Mouse (Mus musculus): Measurements from ENCODE around the gene Wdfy2.

The Wdfy2 gene

DNA sequence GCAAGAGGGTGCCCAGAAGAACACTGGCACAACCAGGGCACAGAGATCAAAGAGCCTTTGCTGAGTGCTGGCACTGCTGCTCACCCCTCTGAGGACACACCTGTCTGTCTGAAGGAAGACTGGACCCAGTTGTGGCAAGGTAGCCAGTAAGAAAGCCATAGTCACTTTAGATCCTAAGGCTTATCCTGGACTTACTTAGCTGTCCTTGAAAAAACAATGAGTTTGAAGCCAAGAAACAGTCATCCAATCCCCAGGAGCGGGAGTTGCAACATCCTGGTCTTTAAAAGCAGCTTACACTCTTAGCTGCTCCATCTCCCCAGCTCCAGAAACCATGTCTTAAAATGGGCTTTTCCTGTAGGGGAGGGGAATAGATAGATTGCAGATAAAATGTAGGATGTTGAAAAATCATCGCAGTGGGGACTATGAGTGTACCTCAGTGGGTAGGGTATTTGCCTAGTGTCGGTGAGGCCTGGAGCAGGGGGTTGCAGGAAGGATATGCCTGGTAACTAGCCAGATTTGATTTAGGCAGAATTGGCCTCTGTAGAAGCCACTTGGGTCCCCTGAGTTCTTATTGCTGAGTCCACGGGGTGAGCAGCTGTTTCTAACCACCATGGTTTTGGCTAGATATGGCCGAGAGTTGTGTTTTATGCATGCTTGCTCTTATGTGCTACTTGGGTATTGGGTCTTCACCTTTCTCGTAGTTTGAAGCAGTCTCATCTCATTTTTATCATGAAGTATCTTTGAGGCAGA, 99.3 kb downstream of the Wdfy2 start:
- DNase-seq, result no peak

DNA sequence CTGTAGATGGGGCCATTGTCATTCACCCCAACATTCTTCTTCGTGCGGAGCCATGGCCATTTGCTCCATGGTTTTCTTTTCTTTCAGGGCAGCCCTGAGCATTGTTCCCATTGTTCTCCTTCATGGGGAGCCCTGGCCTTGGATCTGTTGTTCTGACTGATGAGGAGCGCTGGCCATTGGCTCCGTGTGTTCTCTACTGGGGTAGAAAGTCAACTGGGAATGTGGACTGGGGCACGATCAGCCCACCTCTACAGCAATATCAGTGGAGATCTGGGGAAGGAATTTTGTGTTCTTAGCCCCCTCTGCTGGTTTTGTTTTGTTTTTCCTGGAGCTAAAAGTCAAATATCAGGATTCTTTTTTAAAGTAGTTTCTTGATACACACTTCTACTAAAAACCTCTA, 100.2 kb downstream of the Wdfy2 start:
- DNase-seq, result no peak

DNA sequence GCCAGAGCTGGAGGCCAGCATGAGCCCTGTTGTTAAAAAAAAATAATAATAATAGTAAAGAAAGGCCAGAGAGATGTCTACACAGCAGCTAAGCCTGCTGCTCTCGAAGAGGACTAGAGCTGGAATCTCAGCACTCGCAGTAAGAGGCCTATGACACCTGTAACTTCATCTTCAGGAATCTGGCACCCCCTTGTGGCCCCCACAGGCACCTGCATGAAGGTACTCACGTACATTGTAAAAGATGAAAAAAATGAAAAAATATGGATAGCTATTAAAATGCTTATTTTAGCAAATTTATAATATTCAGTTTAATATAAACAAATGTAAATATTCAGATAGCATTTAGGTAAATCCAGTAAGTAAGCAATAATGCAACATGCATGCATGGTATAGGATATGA, 102.0 kb downstream of the Wdfy2 start:
- DNase-seq, result no peak

DNA sequence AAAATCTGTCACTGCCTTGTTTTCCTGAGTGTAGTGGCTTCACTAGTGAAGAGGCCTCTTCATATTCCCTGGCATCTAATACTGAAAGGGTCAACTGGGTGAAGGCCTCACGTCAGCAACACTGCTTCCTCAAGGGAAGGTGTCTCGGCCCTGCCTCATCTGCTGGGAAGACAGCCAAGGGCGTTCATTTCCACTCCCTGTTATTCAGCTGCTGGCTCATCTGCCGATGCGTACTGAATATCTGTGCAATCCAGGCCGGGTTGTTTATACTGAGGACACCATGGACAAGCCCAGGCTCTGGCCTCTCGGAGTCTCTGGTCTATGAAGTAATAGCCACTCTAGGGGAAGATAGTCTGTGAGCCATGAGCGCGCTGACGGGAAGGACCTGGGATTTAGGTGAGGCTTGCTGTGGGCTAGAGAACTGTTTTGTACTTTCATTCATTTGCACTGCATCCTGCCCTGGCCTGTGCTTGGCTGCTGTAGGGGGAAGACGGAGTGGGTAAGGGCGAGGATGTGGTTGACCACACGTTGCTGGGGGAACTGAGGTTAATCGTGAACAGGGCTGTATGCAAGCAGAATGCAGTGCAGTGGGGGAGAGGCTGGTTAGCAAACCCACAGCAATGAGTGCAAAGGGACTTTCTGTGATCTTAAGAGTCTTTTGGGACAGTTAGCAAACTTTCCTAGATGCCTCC, 103.1 kb downstream of the Wdfy2 start:
- DNase-seq, result peak; percentile 49 to 73

DNA sequence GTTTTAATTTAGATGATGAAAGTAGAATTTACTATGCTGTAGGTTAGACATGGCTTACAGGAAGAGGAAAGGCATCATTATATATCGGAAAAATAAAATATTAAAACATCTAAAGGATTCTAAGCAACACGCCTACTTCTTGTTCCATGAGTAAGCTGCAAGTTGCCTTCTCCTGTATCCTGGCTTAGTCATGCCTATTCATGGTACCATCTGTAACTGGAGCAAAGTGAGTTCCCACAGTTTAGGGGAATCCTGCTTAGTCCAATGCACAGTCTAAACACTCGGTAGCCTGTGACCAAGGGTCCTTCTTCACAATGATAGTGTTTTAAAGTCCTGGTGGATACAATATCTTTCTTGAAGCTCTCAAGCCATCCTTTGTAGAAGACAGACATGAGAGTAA, 109.3 kb downstream of the Wdfy2 start:
- no peak for DNase-seq

DNA sequence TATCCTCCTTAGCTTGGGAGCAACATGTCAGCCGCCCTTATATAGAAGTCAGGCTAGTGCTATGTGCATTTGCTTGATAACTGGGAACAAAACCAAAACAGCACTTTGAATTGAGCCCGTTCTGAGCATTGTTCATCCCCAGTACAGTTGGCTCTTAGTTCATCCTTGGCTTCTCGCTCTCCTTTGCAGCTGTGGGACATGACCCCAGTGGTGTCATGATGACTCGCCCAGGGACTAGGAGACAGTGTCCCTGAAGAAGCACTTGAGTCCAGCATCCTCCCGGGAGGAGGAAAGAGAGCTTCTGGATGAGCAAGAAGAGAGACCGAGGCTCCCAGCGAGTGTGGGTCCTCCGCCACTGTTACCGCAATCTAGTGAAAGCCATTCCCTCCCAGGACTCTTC, 118.6 kb downstream of the Wdfy2 start:
- no peak for DNase-seq

DNA sequence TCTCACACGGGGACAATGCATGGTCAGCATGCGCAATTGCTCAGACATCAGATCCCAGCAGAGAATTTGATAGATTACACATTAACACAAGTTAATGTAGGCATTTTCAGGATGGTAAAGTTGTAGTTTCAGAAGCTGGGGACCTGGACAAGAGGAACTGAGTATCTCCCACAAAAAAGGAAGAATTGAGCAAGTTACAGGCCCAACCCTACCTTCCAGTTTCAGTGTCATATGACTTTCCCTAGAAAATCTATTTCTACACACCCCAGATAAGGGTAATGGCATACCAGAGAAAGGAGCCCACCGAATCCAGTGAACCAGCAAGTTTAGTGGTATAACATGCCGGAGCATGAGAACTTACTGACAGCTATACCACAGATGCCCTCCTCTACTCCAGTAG, 126.2 kb downstream of the Wdfy2 start:
- no peak for DNase-seq

DNA sequence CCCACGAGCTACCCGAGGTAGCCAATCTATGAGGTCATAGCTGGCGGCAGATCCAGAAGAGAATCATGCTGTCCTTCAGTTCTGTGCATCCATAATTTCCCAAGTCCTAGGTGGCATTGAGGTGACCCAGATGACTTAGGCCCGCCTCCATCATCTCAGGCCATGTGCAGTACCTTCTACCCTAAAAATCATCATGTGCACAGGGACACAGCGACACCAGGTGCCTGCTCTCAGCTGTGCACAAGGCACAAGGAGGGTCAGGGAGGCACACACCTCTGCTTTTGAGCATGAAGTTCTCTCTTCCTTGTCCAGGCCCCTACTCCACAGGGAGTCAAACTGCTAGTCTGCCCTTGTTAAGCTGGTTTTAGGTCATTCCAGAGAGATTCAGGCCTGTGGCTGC, 127.9 kb downstream of the Wdfy2 start:
- no peak for DNase-seq

DNA sequence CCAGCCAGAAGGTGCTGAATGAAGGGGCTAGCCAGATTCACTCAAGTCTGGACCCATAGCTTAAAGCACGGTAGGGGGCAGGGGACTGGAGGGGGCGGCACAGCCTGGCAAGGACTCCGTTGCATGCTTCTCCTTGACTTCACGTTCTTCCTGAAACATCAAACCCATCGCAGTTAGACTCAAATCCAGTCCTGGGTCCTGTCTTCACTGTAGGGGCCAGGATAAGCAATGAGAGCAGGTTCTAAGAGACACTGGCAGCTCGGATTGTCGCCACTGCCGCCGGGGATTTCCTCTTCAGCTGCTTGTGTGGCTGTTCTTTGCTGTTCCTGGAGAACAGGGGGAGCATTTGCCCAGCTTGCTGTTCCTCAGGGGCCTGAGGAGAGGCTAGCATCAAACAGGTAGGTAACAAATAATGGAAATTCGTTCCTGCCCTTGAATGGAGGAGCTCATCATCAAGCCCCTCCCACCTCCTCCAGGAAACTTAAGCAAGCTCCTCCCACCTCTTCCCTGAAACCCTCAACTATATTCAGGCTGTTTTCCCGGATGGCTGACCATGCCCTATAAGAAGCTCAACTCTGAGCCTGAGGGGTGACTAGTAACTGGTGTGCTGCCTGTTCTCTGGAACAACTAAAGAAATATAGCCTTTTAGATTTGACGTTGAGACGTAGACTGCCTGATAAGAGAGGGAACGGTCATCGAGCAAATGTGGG, 128.5 kb downstream of the Wdfy2 start:
- DNase-seq, result no peak

DNA sequence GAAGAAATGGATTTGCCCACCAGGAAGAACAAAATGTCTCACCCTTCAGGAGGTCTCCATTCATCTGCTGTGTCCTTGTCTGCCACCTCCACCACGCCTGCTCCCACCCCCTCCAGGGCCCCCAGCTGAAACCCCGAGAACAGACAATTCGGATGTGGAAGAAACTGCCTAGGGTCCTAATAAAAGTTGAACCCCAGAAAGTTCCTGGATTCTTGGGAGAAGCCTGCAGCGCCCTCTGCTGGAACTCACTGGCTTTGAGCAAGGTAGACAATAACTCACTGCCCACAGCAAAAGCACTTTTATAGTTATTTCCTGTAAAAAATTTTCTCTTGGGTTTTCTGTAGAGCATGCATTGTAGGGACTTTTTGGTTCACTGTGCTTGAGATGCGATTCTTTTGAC, 137.6 kb downstream of the Wdfy2 start:
- peak; percentile 9 to 23 for DNase-seq

DNA sequence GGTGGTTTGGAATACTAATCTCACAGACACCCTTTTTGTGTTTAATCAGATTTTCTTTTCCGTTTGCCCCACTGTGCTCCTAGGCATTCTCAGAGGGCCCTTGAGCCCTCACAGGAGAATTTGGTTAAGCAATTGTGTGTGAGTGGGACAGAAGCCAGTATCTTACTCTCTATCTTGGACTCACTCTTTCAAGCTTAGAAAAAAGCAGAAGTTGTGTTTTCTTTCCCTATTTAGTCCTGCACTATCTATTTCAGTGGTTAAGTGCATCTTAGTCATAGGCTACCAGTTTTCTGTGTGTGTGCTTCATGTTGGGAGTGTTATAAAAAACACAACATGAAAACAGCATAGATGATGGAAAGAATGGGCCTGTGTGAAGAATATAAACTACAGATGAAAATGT, 142.3 kb downstream of the Wdfy2 start:
- no peak for DNase-seq

DNA sequence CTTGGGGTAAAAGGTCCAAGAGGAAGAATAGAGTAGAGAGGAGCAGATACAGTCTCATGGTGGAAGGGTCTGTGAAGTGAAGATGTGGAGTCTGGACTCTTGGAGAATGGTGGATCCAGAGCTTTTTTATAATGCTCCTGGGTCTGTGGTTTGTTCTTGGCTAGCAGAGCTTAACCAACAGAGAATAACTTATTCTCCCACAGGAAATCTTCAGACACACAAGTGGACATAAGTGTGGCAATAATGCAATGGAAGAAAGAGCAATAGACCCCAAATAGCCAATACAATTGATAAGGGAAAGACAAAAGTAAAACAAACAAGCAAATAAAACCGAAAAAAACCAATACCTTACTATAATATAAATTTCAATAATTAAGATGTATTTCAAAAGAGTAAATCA, 146.9 kb downstream of the Wdfy2 start, which contains the start of gene Defb48:
Gene Defb48, minus strand, starts transcription at position 101 of the 400 bp plus-strand sequence.
- no peak for DNase-seq

DNA sequence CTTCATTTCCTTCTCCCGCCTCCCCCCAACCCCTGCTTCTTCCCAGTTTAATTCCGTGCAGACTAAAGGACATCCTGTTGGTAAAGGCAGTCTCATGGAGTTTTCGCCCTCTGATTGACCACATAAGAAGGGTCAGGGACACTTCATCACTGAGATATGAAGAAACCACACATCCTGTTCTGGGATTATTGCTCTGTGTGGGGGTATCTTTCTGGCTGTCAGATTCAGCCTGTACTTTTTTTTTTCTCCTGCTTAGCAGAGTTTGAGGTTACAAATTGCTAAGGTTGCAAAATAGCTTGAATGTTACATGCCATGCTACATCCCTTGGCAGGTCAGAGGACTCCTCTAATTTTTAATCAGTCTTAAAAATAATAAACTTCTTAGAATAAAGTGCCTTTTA, 153.8 kb downstream of the Wdfy2 start:
- no peak for DNase-seq

DNA sequence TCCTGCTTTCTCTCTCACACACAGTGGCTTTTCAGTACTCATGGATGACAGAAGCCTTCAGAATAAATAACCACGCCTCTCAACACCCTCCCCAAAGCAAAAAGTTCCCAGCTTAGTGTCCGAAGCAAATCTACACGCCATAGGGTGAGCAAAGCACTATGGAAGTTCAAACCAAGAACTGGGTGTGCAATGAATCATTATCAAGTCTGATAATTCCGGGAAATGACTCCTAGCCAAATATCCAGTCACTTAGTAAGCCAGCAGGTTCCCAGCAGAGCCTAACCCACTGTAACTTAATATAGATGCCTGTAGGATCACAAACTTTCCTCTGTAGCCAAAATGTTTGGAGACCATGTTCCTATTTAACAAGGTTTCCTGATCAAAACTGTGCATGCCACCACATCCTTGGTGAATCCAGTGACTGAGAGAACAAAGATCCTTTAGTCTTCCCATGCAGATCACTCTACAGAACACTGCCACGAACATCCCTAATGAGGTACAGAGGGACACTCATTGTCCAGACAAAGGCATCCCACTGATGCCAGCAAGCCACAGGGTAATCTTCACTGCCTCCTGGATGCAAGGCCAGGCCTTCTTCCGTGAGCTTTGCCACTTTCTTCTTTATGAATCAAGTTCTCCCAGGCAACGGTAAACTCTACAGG, 154.5 kb downstream of the Wdfy2 start:
- DNase-seq, result no peak

DNA sequence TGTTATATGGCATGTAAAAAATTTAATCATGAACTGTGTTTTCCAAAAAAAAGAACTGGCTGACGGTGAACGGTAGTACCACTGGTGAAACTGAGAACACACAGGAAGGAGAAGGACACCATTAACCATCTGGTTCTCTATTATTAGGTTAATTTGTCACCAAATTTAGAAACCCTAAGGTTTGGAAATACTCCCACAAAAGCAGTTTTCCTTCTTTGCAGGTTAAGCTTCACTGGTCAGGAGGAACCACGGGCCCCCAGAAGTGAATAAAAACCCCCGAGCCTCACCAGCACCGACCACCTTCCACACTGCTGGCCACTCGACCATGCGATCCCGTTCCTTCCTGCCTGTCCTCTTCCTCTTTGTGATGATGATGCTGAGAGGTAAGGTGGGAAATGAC, 160.3 kb downstream of the Wdfy2 start, which contains the start of gene Defb47:
Gene Defb47, plus strand, starts transcription at position 301 of the 400 bp plus-strand sequence.
- no peak for DNase-seq

DNA sequence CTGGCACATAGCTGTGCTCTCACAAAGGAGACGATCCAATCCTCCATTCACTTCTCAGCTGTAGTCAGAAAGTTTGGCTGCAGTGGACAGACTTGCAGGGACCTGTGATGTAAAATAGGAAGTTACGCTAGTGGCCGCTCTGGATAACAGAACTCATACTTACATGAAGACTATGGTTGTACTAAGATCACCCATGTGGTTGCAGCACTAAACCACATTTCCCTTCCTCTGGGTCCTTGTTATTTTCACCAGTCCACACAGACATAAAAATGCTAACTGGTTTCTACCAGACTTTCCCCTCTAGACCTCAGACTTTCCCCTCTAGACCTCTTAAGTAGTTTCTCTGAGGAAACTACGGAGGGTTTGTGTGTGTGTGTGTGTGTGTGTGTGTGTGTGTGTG, 161.5 kb downstream of the Wdfy2 start:
- no peak for DNase-seq

DNA sequence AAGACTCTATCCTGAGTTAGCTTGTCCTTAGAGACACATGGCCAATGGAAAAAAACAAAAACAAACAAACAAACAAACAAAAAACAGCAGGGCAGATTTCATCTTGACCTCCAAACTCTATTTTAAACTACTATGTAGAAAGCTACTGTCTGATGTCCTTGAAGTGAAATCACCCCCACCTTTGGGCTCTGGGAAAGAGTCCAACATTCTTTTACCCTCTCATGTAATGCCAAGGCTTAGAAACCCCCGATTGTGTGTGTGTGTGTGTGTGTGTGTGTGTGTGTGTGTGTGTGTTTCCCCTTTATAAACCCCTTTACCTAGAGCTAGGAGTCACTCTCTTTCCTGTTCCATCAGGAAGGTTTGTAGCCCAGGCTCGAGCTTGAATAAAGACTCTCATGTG, 165.1 kb downstream of the Wdfy2 start:
- no peak for DNase-seq

Data from thymus, adult 18-20 months (tissue).